Mouse (Mus musculus) heart, postnatal 25 days (tissue): ENCODE results near the gene H2-DMb2. TPM values are rescaled to one million over a fixed set of nuclear protein-coding genes. Genes with fewer than 3 reads are reported as not detected.

Source experiments
- DNase-seq: peaks from one replicate; pipeline ENCODE4 v3.0.0; 2022; ENCODE audit warnings: low spot score
- intact Hi-C: fragments of 180-260 bp; cut with DNase I; formaldehyde crosslinking; loops from one replicate; pipeline ENCODE4 v1.15.1; 2025
- total RNA-seq, 2 experiments: library from RNA; stranded (reverse); gene quantifications; 2 replicates each; pipeline ENCODE4 v1.2.3; 2021

Gene H2-DMb2
- total RNA-seq, result 1 to 10 TPM in 1 of 2 experiments, under 1 TPM in 1; 0.91 to 1.6 TPM

GRCm38 (mm10) chr17:34143033-34143432 lies at the start of gene H2-DMb2:
Gene H2-DMb2, plus strand, starts transcription at chr17:34143307.
- DNase-seq, result peak; percentile 56
- intact Hi-C loops, result no loop called here

- DNase-seq, result no peak
- intact Hi-C loops, result no loop called here
Measured at GRCm38 (mm10) chr17:34094283-34095035, 48.6 kb upstream of the H2-DMb2 start.

DNA sequence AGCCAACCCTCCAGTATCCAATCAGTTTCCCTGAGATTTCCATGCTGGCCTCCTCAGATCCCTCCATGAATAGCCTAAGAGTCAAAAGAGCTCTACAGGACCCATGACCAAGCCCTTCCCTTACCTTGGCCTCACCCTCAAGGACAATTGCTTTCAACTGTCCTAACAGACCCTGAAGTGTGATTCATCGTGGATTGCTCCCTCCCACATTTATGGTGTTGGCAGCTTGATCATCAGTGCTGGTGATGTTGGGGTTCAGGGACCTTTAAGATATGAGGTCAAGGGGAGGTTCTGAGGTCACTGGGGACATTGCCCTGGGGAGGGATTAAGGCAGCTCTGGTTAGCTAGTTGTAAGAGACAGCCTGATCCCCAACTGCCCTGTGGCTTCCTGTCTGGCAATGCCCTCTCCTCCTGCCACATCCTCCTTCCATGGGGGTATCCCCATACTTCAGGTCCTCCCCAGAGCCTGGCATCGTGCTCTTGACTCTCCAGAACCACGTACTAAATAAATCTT lies 46.6 kb upstream of the H2-DMb2 start:
- intact Hi-C loops, result no loop called here
- no peak for DNase-seq

DNA sequence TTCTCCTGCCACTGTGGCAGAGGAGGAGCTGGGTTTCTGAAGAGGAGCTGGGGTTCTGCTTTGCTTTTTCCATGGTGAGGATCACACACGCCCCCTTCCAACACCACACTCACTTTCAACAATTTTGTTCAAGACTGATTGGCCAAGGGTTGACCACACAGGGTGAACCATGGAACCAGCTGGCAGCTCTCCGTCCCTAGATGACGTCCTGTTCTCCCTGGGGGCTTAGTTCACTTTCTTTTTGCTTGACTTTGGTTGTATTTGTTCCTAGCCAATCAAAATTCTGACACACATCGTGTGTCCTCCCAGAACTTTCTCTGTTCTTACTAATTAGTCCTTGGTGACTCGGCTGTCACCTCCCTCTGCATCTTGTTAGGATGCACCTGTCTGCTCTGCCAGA lies 45.8 kb upstream of the H2-DMb2 start:
- intact Hi-C loops, result no loop called here

DNA sequence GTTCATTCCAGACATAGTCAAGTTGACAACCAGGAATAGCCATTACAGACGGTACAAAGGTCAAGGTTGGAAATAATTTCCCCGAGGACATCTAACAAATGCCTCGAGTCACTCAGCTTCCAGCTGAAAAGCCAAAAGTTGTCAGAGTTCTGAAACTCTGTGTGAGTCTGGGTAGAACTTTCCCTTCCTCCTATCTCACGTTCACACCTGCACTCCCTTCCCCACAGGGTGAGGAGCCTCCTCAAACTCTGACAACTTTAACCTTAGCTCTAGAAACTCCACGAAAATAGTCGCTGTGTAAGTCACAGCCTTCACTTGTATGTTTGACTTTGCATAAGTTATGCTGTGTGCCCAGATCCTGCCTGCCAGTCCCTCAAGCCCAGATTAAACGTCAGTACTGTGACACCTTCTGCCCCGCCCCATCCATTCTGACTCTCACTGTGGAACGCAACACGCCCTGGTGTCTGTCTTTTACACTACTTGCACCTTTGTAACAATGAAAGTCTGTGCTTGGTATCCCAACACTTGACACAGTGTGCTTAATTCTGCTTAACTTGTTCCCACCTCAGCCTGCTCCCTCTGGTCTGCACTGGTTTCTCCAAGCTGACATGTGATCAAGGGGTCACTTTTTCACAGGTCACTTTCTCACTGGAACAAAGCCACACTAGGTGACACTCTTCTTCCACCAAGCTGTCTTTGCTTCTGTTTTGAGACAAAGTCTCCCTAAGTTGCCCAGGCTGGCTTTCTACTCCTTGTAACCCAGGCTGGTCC lies 44.2 kb upstream of the H2-DMb2 start:
- intact Hi-C loops, result no loop called here
- no peak for DNase-seq

More for the DNA sequence above, 45.8 kb upstream of the H2-DMb2 start:
- no peak for DNase-seq

- DNase-seq, result no peak
- intact Hi-C loops, result no loop called here
Measured at GRCm38 (mm10) chr17:34099531-34099930, 43.6 kb upstream of the H2-DMb2 start.

GRCm38 (mm10) chr17:34101185-34101584 lies 41.9 kb upstream of the H2-DMb2 start:
- no peak for DNase-seq
- intact Hi-C loops, result loop anchor here (2.0 to 5.0 kb wide), 2 partner anchors 36 to 68 kb away; no protein-coding TSS in a partner anchor

GRCm38 (mm10) chr17:34101604-34102032 lies 41.5 kb upstream of the H2-DMb2 start:
- DNase-seq, result peak; percentile 77
- intact Hi-C loops, result loop anchor here (2.0 to 5.0 kb wide), 2 partner anchors 36 to 67 kb away; no protein-coding TSS in a partner anchor

- intact Hi-C loops, result loop anchor here (5.0 kb wide), 1 partner anchor 34 kb away; no protein-coding TSS in a partner anchor
- DNase-seq, result no peak
Measured at GRCm38 (mm10) chr17:34102831-34103230, 40.3 kb upstream of the H2-DMb2 start.

DNA sequence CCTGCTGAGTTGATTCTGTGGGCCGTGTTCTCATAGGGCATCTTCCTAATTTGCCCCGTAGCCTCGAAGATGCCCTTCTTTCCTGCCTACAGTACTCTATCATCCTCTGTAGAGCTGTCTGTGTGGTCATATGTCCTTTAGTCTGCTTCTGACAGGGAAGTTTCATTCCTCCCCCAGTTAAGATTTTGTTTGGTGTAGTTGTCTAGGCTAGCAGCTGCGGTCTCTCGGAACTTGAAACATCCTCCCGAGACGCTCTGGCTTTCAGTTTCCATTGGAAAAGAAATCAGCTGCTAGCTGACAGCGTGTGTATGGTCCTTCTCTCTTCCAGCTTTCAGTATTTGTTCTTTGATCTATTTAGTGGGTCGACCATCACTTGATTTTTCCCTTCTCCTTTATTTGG lies 38.3 kb upstream of the H2-DMb2 start:
- intact Hi-C loops, result loop anchor here (5.0 kb wide), 1 partner anchor 32 kb away; no protein-coding TSS in a partner anchor
- DNase-seq, result no peak

DNA sequence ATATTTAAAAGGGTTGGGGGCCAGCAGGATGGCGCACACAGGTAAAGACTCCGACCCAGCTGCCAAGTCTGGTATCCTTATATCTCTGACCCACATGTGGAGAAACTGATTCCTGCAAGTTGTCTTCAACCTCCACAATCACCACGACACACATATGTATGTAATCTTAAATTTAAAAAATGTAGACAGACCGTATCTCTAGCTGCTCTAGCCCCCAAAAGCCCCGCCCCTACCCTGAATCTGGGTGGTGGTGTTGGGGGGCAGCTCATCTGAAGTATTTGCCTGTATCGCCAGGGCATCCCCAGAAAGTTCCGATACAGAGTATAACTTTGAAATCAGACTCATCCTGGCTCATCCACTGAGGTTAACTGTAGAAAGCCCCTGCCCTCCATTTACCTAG lies 36.6 kb upstream of the H2-DMb2 start:
- intact Hi-C loops, result no loop called here

DNA sequence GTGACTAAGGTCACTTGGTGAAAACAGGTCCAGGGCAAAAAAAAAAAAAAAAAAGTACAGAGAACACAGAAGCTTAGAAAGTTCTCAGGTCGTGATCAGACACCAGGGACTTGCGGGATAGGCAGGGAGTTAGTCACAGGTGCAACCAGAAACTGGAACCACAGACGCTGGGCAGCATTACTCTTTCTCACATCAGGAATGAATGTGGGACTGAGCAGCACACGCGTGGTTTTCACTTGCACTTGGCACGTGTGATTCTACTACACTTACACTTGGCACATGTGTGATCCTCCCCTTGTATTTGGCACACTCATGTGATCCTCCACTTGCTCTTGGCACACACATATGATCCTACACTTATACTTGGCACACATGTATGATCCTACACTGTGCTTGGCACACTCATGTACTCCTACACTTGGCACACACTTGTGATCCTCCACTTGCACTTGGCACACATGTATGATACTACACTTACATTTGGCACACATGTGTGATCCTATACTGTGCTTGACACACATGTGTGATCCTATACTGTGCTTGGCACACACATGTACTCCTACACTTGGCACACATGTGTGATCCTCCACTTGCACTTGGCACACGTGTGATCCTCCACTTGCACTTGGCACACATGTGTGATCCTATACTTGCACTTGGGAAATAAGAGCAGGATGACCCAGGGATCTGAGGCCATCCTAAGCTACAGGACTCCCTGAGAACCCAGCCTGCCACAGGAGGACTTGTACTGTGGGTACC lies 35.8 kb upstream of the H2-DMb2 start:
- intact Hi-C loops, result no loop called here
- DNase-seq, result no peak

More for the DNA sequence above, 36.6 kb upstream of the H2-DMb2 start:
- DNase-seq, result no peak

GRCm38 (mm10) chr17:34108460-34108859 lies 34.6 kb upstream of the H2-DMb2 start:
- intact Hi-C loops, result no loop called here
- no peak for DNase-seq

DNA sequence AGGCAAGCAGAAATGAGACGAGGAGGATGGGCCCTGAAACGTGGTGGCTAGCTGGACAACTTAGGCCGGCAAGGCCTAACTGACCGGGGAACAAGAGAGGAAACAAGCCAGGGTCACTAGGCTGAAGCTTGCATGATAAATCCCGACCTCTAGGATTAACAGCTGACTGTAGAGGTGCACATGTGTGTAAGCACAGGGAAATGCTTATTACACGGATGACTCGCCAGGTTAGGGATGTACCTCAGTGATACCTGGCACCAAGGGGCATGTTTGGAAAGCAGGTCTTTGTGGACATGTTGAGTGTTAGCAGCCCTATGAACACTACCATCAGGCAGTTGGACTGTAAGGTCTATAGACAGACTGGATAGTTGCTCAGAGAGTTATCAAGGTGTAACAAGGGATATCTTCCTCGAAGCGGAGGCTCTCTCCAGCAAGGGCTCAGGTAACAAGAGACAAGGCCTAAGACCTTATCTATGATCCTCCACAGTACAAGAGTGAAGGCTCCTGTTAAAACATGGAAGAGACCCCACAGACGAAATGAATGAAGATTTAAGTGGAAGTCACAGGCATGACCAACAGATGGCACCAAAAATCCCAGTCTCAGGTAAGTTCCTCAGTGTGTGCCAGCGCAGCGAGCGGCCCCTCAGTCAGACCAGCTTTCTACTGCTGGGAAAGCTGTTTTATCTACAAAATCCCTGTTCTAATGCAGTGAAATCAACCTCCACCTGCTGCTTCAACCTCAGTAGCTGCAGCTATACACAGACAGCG lies 33.9 kb upstream of the H2-DMb2 start:
- intact Hi-C loops, result no loop called here

DNA sequence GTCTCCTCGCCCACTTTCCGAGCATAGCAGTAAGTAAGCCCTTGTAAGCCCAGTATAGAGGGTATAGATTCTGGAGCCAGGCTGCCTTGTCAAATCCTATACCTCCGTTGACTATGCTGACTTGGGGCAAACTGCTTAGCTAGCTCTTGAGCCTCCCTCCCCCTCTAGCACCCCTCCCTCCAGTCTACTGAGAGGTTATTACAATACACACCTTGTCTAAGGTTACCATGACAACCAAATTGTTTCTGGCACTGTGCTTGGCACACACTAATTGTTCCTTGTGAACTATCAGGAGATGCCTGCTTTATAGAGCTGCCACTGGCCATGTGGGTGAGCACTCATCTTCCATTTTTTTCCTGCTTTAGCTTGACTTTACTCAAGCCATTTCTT lies 33.3 kb upstream of the H2-DMb2 start:
- no peak for DNase-seq
- intact Hi-C loops, result no loop called here

More for the DNA sequence above, 33.9 kb upstream of the H2-DMb2 start:
- DNase-seq, result no peak

DNA sequence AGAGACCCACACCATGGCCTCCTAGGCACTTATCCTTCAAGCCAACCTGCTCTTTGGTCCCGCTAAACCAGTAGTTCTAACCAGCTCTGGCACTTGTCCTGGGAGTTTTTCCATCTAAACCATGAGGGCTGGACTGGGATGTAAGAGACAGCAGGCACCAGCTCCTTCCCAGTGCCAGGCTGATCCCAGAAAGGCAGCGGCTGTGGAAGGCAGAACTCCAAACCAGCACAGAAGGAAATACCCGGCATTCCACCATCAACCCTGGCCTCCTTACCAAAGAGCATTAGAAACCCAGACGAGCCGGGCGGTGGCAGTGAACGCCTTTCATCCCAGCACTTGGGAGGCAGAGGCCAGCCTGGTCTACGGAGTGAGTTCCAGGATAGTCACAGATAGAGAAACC lies 32.8 kb upstream of the H2-DMb2 start:
- intact Hi-C loops, result no loop called here
- no peak for DNase-seq

GRCm38 (mm10) chr17:34114114-34114513 lies 29.0 kb upstream of the H2-DMb2 start:
- intact Hi-C loops, result no loop called here
- no peak for DNase-seq

GRCm38 (mm10) chr17:34116736-34117370 lies 26.3 kb upstream of the H2-DMb2 start:
- intact Hi-C loops, result loop anchor here (5.0 kb wide), 1 partner anchor 90 kb away; the partner anchor contains the start of gene H2-Ke6
- DNase-seq, result no peak
